Mouse (Mus musculus) heart, embryonic 14.5 days (tissue): ENCODE measurements around the gene Fbxw2. TPM values are rescaled to one million over a fixed set of nuclear protein-coding genes. Genes with fewer than 3 reads are reported as not detected.

Source experiments
- ATAC-seq: fragments of 200-750 bp; cut with Nextera tagmentation; 2 replicates; pipeline ENCODE4 v1.8.0; 2017; ENCODE audit warnings: low read depth, moderate TSS enrichment; ENCODE audit not compliant: insufficient number of reproducible peaks, insufficient read depth, low FRiP score
- H3K27ac ChIP-seq, 2 experiments: fragments of 200-500 bp in 1 of 2; fragments of 300-500 bp in 1 of 2; sonication (generic) in 1 of 2; replicated peaks in 1 of 2; 2 replicates each; pipeline ENCODE4 v1.5.1; 2012 to 2014; ENCODE audit warnings: low read depth in 2 of 2, low read length in 2 of 2, control low read depth in 1 of 2, mild to moderate bottlenecking in 1 of 2, mixed read lengths in 1 of 2; ENCODE audit not compliant: control insufficient read depth in 1 of 2, insufficient read depth in 1 of 2
- H3K27me3 ChIP-seq: fragments of 300-500 bp; sonication (generic); 2 replicates; pipeline ENCODE4 v1.6.1; 2014; ENCODE audit warnings: mild to moderate bottlenecking, low read length, control low read depth; ENCODE audit not compliant: control insufficient read depth, insufficient read depth
- H3K36me3 ChIP-seq: fragments of 300-500 bp; sonication (generic); 2 replicates; pipeline ENCODE4 v1.6.1; 2014; ENCODE audit warnings: mild to moderate bottlenecking, control low read depth, low read length, mixed read lengths; ENCODE audit not compliant: control insufficient read depth, insufficient read depth
- H3K4me1 ChIP-seq, 2 experiments: fragments of 200-500 bp in 1 of 2; fragments of 300-500 bp in 1 of 2; sonication (generic) in 1 of 2; 2 replicates each; pipeline ENCODE4 v1.6.1; 2012 to 2014; ENCODE audit warnings: low read length in 2 of 2, control low read depth in 1 of 2, mixed read lengths in 1 of 2; ENCODE audit not compliant: control insufficient read depth in 2 of 2, insufficient read depth in 2 of 2
- H3K4me2 ChIP-seq: fragments of 300-500 bp; sonication (generic); 2 replicates; pipeline ENCODE4 v1.6.1; 2014; ENCODE audit warnings: mild to moderate bottlenecking, low read length
- H3K4me3 ChIP-seq, 2 experiments: fragments of 200-500 bp in 1 of 2; fragments of 300-500 bp in 1 of 2; sonication (generic) in 1 of 2; 2 replicates each; pipeline ENCODE4 v1.5.1; 2012 to 2014; ENCODE audit warnings: low read length in 2 of 2, mild to moderate bottlenecking in 2 of 2, control low read depth in 1 of 2, low read depth in 1 of 2, moderate library complexity in 1 of 2; ENCODE audit not compliant: control insufficient read depth in 1 of 2, insufficient read depth in 1 of 2
- H3K9ac ChIP-seq: fragments of 300-500 bp; sonication (generic); 2 replicates; pipeline ENCODE4 v1.6.1; 2014; ENCODE audit warnings: mild to moderate bottlenecking, low read length
- H3K9me3 ChIP-seq: fragments of 300-500 bp; sonication (generic); 2 replicates; pipeline ENCODE4 v1.6.1; 2016; ENCODE audit warnings: low read length, control low read depth; ENCODE audit not compliant: control insufficient read depth
- WGBS: fragments of 180-500 bp; shearing (Covaris S2); extraction: QIAGEN DNeasy Blood & Tissue Kit; methylation state at CpG from one replicate; pipeline ENCODE4 v1.1.7; 2014; 5-methylcytosine and 5-hydroxymethylcytosine counted together
- polyA plus RNA-seq: library from polyadenylated mRNA; unstranded; fragments of >200 nt; fragmentation: Nextera tagmentation; extraction: Ambion mirVana; gene quantifications from 2 replicates; pipeline ENCODE4 v1.2.1, GENCODE M21; 2014

The Fbxw2 gene
- polyA plus RNA-seq, 1 experiment from 2014 or later: 51.0 TPM

- 50% methylated on average over 1 of the region's 1 CpGs for WGBS
- no peaks in the 10 kb centered on the region for H3K27me3 ChIP-seq
- H3K27ac ChIP-seq: no peak overlapping the region
- ATAC-seq: no peak
- peaks cover 5 to 6% of the 10 kb centered on the region in 2 experiments; a peak in 3 of 4 replicates for H3K4me1 ChIP-seq
- H3K9ac ChIP-seq: no peak overlapping the region
- no peaks in the 10 kb centered on the region for H3K36me3 ChIP-seq
- H3K4me3 ChIP-seq: no peak overlapping the region
- H3K4me2 ChIP-seq: no peak overlapping the region
- no peaks in the 10 kb centered on the region for H3K9me3 ChIP-seq
Observed at GRCm38 (mm10) chr2:34757341-34757740, 68.8 kb downstream of the Fbxw2 start.

GRCm38 (mm10) chr2:34754551-34755358 is 71.4 kb downstream of the Fbxw2 start, which contains the start of gene Gapvd1:
Gene Gapvd1 (minus strand): TSS chr2:34755232.
- Histone ChIP-seq H3K9me3 (no peaks in the 10 kb centered on the region), H3K4me1 (peaks cover 6 to 8% of the 10 kb centered on the region in 2 experiments), H3K9ac (peak within 1 kb of the TSS; percentile 97), H3K27ac (peak within 1 kb of the TSS; percentile 80 to 92), H3K27me3 (no peaks in the 10 kb centered on the region), H3K36me3 (no peaks in the 10 kb centered on the region), H3K4me3 (peak within 1 kb of the TSS; percentile 59 to 75), H3K4me2 (peak within 1 kb of the TSS; percentile 77)
- ATAC-seq: no peak
- under 1% methylated on average over 14 of the region's 14 CpGs for WGBS

Other genes with a start within 250 kb of the Fbxw2 start
- 66.2 and 69.5 TPM in 2 replicates for gene Gapvd1, start 71.1 kb downstream of the Fbxw2 start, polyA plus RNA-seq
- 545 and 663 TPM in 2 replicates for gene Hspa5, start 54.3 kb downstream of the Fbxw2 start, polyA plus RNA-seq
- 25.5 and 26.7 TPM in 2 replicates for gene Rabepk, start 26.4 kb downstream of the Fbxw2 start, polyA plus RNA-seq
- gene Gm34653, start 6.7 kb upstream of the Fbxw2 start, polyA plus RNA-seq: not detected in 2 replicates
- 0.20 and 0.24 TPM in 2 replicates for gene Cutal, start 48.1 kb upstream of the Fbxw2 start, polyA plus RNA-seq
- 59.2 and 62.2 TPM in 2 replicates for gene Psmd5, start 48.7 kb upstream of the Fbxw2 start, polyA plus RNA-seq
- gene Phf19, start 87.7 kb upstream of the Fbxw2 start, polyA plus RNA-seq: 3.0 and 3.1 TPM in 2 replicates
- 1.8 and 2.0 TPM in 2 replicates for gene Traf1, start 135.5 kb upstream of the Fbxw2 start, polyA plus RNA-seq
- 0.05 TPM in 1 of 2 replicates, not detected in the other for gene Hc, start 235.1 kb upstream of the Fbxw2 start, polyA plus RNA-seq